Mouse (Mus musculus) bone marrow macrophage, adult 2 months (primary cell): ENCODE measurements around the gene Notch2.

Experiments used
- CTCF ChIP-seq: IDR thresholded peaks from 2 replicates; pipeline ENCODE4 v1.5.1; 2012; ENCODE audit warnings: low read depth, mild to moderate bottlenecking, low read length, moderate library complexity
- POLR2A ChIP-seq: IDR thresholded peaks from 2 replicates; pipeline ENCODE4 v1.6.1; 2012; ENCODE audit warnings: mild to moderate bottlenecking, low read depth, low read length, borderline replicate concordance

- no peak for TF ChIP-seq CTCF
- no peak for TF ChIP-seq POLR2A
Observed at GRCm38 (mm10) chr3:98141456-98141855, 128.1 kb downstream of the Notch2 start.
